Comparison of ENCODE assay signal across 20 mouse cellular contexts in genomic region chr8:107886516-107887253, GRCm38 (mm10). TPM values are rescaled to one million over a fixed set of nuclear protein-coding genes. Genes with fewer than 3 reads are reported as not detected.
A peak's percentile ranks its signal among the peaks of the same experiment; 100 is the strongest.
DNase-seq lines count a peak whose midpoint lies in the region; ATAC-seq and TF ChIP-seq lines count a peak whose summit lies in the region.
"Had no signal": no experiment of that assay in that cellular context is flagged by ENCODE, and none has a peak within 500 bp of the region (broad histone marks: within the 10 kb centered on the region; RNA-seq: fewer than 3 reads in every experiment).

No protein-coding gene starts in this region.

- no peaks in the 10 kb centered on the region for H3K27me3 ChIP-seq in lung, embryonic 14.5 days (ENCODE audit: insufficient read depth, low read length)
- no peaks in the 10 kb centered on the region for H3K27me3 ChIP-seq in embryonic facial prominence, embryonic 15.5 days
- H3K27me3 ChIP-seq in liver, embryonic 11.5 days (replicated peaks; ENCODE audit: control insufficient read depth, insufficient read depth, low read length): no peaks in the 10 kb centered on the region
- H3K27me3 ChIP-seq: heart, embryonic 15.5 days; liver, embryonic 13.5 days had no signal

- no peak for TF ChIP-seq CTCF in lung, embryonic 14.5 days (IDR thresholded peaks at IDR 0.05; ENCODE audit: low read depth)

- no peak for DNase-seq in frontal cortex, adult 2 months (ENCODE audit: extremely low spot score in 1 of 2, low spot score in 1 of 2)
- peak; percentile 30 for DNase-seq in lung, embryonic 14.5 days
- DNase-seq in lung, postnatal 4 days: no peak
- DNase-seq in ES-CJ7 (ENCODE audit: low read depth, low spot score): peak; percentile 30
- DNase-seq in liver, embryonic 11.5 days (ENCODE audit: low spot score): no peak
- no peak for DNase-seq in embryo, embryonic 9.5 days (ENCODE audit: extremely low spot score)
- DNase-seq: adrenal gland, postnatal 14 days; cerebellum, adult 11-12 months; cerebellum, postnatal 25 days; kidney, adult 18-20 months; kidney, postnatal 36 days; liver, embryonic 13.5 days; right cerebral cortex, adult 18-20 months; thymus, adult 2 months had no signal

- 0 out of 2 replicates have a peak, but pooled peaks have one; percentile 9 for ATAC-seq in frontal cortex, adult (ENCODE audit: low TSS enrichment)
- peak; percentile 32; the same call in 1 of the 2 replicates for ATAC-seq in lung, embryonic 14.5 days (ENCODE audit: insufficient read depth)
- no peak for ATAC-seq in embryonic facial prominence, embryonic 15.5 days (ENCODE audit: insufficient number of reproducible peaks, low FRiP score, low TSS enrichment, low read depth)
- no peak for ATAC-seq in liver, embryonic 11.5 days (replicated peaks; ENCODE audit: low FRiP score)
- ATAC-seq: midbrain, embryonic 16.5 days had no signal

- H3K4me1 ChIP-seq in lung, embryonic 14.5 days (ENCODE audit: insufficient read depth): peaks cover 5% of the 10 kb centered on the region; the same call in 1 of the 2 replicates
- peaks cover 28% of the 10 kb centered on the region for H3K4me1 ChIP-seq in embryonic facial prominence, embryonic 15.5 days
- H3K4me1 ChIP-seq in liver, embryonic 11.5 days (replicated peaks; ENCODE audit: control insufficient read depth, insufficient read depth, low read length): no peaks in the 10 kb centered on the region
- H3K4me1 ChIP-seq: liver, embryonic 13.5 days had no signal

- 66% methylated on average over 19 of the region's 19 CpGs for WGBS in lung, embryonic 14.5 days
- WGBS in embryonic facial prominence, embryonic 15.5 days: 52% methylated on average over 19 of the region's 19 CpGs
- WGBS in liver, embryonic 11.5 days: 75% methylated on average over 19 of the region's 19 CpGs

- no peak overlapping the region for H3K27ac ChIP-seq in lung, embryonic 14.5 days (ENCODE audit: low read depth)
- H3K27ac ChIP-seq in embryonic facial prominence, embryonic 15.5 days (replicated peaks): peak overlapping the region; percentile 28; the same call in 1 of the 2 replicates
- H3K27ac ChIP-seq in liver, embryonic 11.5 days (ENCODE audit: low read depth, low read length): no peak overlapping the region
- H3K27ac ChIP-seq: forebrain, embryonic 12.5 days; heart, embryonic 15.5 days; hindbrain, embryonic 14.5 days; liver, embryonic 13.5 days had no signal

- no peak overlapping the region for H3K4me3 ChIP-seq in lung, embryonic 14.5 days (ENCODE audit: low read depth, low read length)
- 0 out of 2 replicates have a peak overlapping the region, but pooled peaks have one; percentile 4 for H3K4me3 ChIP-seq in embryonic facial prominence, embryonic 15.5 days (replicated peaks)
- H3K4me3 ChIP-seq in liver, embryonic 11.5 days (ENCODE audit: low read depth, low read length): no peak overlapping the region
- H3K4me3 ChIP-seq: forebrain, embryonic 12.5 days; heart, embryonic 15.5 days; liver, embryonic 13.5 days had no signal

- H3K36me3 ChIP-seq in lung, embryonic 14.5 days (ENCODE audit: insufficient read depth): no peaks in the 10 kb centered on the region
- no peaks in the 10 kb centered on the region for H3K36me3 ChIP-seq in embryonic facial prominence, embryonic 15.5 days
- H3K36me3 ChIP-seq in liver, embryonic 11.5 days (ENCODE audit: control insufficient read depth, insufficient read depth, low read length): no peaks in the 10 kb centered on the region
- H3K36me3 ChIP-seq: forebrain, embryonic 12.5 days; heart, embryonic 15.5 days; liver, embryonic 13.5 days had no signal

- peak overlapping the region; percentile 30 for H3K4me2 ChIP-seq in lung, embryonic 14.5 days
- peak overlapping the region; percentile 34 for H3K4me2 ChIP-seq in embryonic facial prominence, embryonic 15.5 days (replicated peaks)
- no peak overlapping the region for H3K4me2 ChIP-seq in liver, embryonic 11.5 days
- H3K4me2 ChIP-seq: forebrain, embryonic 12.5 days; heart, embryonic 15.5 days; hindbrain, embryonic 14.5 days; liver, embryonic 13.5 days had no signal

- H3K9ac ChIP-seq in lung, embryonic 14.5 days: no peak overlapping the region
- no peak overlapping the region for H3K9ac ChIP-seq in embryonic facial prominence, embryonic 15.5 days
- no peak overlapping the region for H3K9ac ChIP-seq in liver, embryonic 11.5 days (ENCODE audit: low read depth, low read length)
- H3K9ac ChIP-seq: forebrain, embryonic 12.5 days; heart, embryonic 15.5 days; hindbrain, embryonic 14.5 days; liver, embryonic 13.5 days had no signal

- H3K9me3 ChIP-seq in lung, embryonic 14.5 days (ENCODE audit: low read depth, low read length): no peaks in the 10 kb centered on the region
- no peaks in the 10 kb centered on the region for H3K9me3 ChIP-seq in embryonic facial prominence, embryonic 15.5 days (replicated peaks)
- no peaks in the 10 kb centered on the region for H3K9me3 ChIP-seq in liver, embryonic 11.5 days (ENCODE audit: control insufficient read depth, low read length)
- H3K9me3 ChIP-seq: forebrain, embryonic 12.5 days; heart, embryonic 15.5 days; liver, embryonic 13.5 days had no signal

RNA-seq across cellular contexts. Expression of gene Zfhx3, which starts 55.8 kb away (rescaled TPM):
- 1.4 and 1.5 TPM in 2 replicates for polyA plus RNA-seq in frontal cortex, adult 2 months (2012; rRNA removed)
- 18.6 and 19.8 TPM in 2 replicates for polyA plus RNA-seq in lung, embryonic 14.5 days (2014; fragmentation: Nextera tagmentation; extraction: Ambion mirVana)
- polyA plus RNA-seq in embryonic facial prominence, embryonic 15.5 days (2015; fragmentation: Nextera tagmentation; extraction: Ambion mirVana): 11.8 and 13.9 TPM in 2 replicates
- 4.2 and 6.1 TPM in 2 replicates for polyA plus RNA-seq in liver, embryonic 11.5 days (2014; fragmentation: Nextera tagmentation; extraction: Ambion mirVana)

Comparison
In these comparisons a context has a peak if more than half of its experiments do, and no peak if none do; other contexts are left out.
1. DNase-seq: peak in lung, embryonic 14.5 days (single experiment) and ES-CJ7 (single experiment); none in frontal cortex, adult 2 months (0 of 2), lung, postnatal 4 days (0 of 2), liver, embryonic 11.5 days (single experiment) and embryo, embryonic 9.5 days (single experiment).
2. ATAC-seq: peak in frontal cortex, adult (single experiment) and lung, embryonic 14.5 days (single experiment); none in embryonic facial prominence, embryonic 15.5 days (single experiment) and liver, embryonic 11.5 days (single experiment).